Mouse (Mus musculus) T-cell, adult 2 months (primary cell): Measurements from ENCODE around the gene Fgfr1op.
"Not testable (repeated sequence)": the region's sequence is repeated elsewhere in the genome, so short reads cannot be mapped to it uniquely, and the experiment has no call there.

Experiments
- DNase-seq: peaks from one replicate; pipeline ENCODE4 v3.0.0; 2022; ENCODE audit warnings: low spot score

Gene Fgfr1op

DNA sequence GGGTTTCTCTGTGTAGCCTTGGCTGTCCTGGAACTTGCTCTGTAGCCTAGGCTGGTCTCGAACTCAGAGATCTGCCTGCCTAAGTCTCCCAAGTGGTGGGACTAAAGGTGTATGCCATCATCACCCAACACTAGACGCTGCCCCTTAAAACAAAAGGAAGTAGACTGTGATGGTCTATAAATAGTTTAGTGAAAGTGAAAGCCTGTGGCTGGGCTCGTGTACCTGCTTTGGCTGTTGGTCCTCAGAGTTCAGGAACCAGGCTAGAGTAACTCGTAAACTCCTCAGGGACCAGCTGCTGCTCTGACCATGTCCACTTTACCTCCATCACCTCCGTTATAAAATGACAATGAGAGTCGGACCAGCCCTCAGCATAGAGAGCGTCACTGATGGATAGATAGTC is 5.0 kb downstream of the Fgfr1op start:
- no peak for DNase-seq

DNA sequence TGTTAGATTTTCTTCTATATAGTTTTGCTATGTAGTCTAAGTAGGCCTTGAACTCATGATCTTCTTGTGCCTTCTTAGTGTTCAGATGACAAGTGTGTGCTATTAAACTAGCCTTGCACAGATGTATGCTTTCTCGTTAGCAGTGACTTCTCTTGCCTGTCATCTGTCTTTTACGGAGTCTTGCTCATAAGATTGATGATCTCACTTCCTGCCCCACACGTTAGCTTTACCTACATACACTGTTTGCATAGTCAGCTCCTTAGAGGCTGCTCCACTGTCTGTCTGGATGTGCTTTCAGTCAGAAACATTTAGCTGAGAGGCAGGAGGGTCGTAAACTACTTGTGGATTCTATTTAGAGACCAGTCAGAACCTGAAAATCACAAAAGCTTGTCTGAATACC is 5.8 kb downstream of the Fgfr1op start:
- DNase-seq: no peak

DNA sequence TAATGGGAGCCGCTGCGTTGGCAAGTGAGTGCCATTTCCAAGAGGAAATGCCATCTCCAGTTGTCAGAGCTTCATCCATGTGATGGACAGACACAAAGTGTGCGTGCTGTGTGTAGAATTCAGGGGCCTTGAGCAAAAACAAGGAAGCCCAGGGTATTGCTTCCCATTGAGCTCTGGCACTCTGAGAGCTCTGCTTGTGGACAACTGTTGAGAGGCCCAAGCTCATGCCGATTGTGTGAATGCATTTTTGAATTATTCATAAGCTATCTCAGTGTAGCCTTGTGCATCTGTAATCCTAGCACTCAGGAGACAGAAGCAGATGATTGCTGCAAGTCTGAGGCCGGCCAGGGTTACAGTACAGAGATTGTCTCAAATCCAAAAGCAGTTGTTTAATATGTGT is 11.8 kb downstream of the Fgfr1op start:
- DNase-seq: no peak

DNA sequence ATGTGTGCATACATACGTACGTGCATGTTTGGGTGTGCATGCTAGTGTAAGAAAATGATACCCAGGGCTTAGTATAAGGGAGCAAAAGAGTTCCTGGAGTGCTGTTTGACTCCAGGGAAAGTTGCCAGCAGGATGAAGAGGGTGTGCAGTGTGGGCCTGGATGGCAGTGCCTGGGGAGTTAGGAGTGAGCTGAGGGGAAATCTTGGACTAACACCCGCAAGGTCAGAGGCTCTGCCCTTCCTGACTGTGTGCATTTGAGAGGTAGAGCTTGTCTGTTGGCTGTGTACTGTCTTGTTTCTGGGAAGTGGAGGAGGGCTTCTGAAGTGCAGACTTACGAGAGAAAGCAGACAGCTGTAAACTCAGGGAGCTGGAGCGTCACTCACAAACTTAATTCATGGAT is 18.5 kb downstream of the Fgfr1op start:
- DNase-seq: no peak

DNA sequence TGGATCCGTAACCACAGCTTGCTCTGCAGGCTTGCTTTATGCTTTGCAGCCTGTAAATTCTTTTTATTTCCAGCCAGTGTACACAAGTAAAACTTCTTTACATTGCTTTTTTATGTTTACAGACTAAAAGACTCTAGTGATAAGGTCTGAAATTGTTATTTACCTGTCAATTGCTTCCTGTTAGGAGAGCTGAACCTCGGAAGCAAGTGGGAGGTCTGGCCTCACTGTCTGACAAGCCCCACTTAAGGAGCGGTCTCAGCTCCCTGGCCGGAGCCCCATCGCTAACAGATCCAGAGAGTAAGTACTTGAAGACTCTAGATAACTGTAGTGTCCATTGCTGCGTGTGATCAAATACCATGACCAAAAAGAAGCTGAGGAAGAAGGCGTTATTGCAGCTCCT is 18.9 kb downstream of the Fgfr1op start:
- no peak for DNase-seq

DNA sequence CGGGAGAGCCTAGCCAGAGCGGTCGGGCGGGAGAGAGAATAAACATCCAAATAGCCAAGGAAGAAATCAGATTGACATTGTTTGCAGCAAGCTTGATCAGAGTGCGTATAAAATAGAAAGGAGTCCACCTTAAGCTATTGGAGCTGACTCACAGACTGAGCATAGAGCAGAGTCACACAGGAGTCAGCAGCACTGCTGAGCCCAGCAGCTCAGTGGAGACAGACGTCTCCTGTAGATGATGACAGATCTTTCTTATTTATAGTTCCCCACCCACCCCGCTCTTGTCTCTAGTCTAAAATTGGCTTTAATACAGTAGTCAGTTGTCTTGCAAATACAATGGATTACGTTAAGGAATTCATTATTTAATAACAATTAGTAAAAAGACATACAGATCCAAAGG is 28.4 kb downstream of the Fgfr1op start:
- no peak for DNase-seq

DNA sequence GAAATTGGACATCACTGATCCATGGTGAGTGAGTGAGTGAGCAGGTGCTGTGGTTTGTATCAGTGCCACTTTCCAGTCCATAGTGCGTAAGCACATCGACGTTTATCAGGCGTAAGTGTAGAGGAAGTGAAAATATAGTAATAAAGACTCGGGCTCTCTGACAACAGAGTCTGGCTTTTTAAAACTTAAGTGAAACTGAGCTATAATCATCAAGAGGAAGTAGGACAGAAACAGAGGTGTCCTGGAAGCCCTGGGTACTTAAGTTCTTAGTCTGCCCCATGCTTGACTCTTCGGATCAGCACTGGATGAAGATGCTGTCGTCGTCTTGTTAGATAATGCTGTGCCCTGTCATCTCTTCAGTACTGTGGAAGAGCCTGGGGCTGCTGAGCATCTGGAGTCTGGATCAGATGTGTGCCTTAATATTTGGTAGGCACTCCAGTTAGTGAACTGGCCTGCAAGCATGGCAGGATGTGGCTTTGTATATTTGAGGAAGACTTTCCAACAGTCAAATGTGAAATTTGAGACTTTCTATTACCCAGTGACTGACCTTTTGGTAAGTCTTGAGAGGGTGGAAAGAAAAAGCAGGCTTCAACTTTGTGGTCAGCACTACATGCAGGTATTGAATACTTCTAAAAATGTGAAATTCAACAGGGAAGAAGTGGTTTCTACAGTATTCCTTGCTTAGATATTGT is 30.5 kb downstream of the Fgfr1op start:
- no peak for DNase-seq

DNA sequence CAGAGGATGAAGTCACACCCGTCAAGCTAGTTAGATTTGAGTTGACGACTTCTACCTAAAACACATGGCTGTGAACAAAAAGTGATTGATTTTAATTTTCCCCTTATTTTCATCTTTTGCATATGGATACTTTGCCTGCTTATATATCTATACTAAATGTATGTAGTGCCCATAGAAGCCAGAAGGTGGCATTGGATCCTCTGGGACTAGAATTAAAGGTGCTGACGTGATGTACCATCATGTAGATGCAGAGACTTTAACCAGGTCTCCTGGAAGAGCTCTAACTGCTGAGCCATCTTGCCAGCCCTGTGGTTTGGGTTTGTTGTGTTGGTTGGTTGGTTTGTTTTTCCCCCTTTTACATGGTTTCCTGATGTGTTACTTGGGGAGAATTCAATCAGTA is 32.4 kb downstream of the Fgfr1op start:
- DNase-seq: no peak

DNA sequence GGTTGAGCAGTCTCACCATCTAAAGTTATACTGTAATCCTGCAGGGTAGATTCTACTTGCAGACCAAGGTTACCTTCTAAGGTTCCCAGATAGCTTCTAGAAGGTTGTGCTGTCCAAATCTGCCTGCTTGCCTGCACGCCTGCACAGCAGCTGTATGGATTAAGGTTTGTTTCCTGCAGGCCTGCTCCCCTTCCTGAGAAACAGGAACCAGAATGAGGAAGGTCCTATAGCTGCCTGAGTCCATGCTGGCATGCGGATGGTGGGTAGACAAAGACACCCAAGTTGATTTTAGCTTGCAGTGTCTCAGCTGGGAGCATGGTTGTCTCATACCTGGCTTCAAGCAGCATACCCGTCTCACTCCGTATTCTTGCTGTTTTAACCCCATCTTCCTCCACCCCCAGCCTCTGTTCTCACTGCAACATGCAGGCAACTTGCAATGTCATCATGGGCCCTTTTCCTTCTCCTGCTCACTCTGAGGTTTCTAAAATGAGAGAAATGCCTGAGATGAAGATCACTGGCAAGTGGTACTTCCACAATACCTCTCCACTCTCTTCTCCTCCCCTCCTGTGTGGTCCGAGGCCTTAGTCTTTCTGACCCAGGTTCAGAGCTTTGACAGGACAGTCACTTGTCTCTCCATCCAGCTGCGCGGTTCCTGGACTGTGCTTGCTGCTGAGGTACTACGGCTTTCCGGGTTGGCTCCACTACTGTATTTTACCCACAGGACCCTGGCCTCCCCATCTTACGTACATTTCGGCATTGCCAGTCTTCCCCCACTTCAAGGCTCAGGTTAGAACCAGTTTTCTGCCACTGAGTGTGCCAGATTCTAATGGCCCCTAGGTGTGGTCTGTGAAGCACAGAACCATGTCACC is 34.0 kb downstream of the Fgfr1op start:
- no peak for DNase-seq

DNA sequence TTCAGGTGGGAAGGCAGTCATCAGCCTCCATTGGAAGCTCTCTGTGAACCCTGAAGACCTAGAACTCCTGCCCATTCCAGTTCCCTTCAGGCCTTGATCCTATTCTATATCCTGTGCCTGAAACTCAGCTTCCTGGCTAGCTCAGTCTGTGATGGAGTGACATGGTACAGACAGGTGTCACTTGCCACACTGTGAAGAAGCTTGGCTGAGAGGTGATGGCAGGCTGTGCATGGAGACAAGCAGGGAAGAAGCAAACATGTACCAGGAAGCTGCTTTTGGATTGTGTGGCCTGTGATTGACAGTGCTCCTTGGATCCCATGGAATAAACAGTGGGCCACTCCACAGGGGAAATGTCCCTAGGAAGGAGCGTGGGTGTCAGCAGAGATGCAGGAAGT is 34.6 kb downstream of the Fgfr1op start:
- DNase-seq: no peak

DNA sequence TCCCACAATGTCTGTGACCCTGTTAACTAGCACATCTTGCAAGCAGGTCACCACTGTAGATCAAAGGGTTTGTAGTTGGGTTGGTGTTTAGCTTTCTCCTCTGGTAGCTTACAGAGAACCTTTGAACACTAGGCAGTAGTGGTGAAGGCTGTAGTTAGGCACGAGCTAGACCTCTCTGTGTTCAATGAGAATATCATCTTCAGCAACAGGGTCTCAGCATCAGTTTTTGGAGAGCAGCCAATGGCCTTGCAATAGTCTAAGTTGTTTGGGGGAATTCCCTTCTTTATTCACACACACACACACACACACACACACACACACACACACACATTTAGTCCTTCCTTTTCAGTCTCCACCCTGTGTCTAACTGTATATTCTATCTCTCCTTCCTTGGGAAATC is 38.2 kb downstream of the Fgfr1op start:
- DNase-seq: no peak

DNA sequence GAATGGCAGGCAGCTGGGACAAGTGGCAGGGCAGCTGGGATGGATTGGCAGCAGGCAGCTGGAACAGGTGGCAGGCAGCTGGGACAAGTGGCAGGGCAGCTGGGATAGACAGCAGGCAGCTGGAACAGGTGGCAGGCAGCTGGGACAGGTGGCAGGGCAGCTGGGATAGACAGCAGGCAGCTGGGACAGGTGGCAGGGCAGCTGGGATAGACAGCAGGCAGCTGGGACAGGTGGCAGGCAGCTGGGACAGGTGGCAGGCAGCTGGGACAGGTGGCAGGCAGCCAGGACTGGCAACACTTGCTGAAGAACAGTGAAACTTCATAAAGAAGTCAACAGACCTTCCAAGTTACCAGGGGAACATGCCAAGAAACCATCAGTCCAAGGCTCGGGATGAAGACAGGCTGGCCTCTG is 39.9 kb downstream of the Fgfr1op start:
- not testable (repeated sequence) for DNase-seq

DNA sequence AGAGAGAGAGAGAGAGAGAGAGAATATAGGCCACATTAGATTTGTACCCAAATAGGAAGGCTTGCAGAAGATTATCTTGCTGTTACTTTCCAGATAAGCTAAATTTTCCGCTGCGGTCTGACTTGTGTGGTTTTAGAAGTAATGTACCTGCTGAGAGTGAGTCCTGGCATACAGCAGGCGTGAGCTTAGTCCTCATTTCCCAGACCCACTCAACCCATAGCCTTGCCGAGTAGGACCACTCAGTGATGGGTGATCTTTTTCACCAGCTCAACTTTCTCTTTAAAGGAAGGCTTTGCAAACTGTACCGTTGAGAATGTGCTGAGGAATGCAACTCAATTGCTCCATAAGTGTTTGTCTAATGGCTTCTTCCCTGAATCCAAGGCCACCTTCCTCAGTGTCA is 41.4 kb downstream of the Fgfr1op start:
- DNase-seq: no peak

DNA sequence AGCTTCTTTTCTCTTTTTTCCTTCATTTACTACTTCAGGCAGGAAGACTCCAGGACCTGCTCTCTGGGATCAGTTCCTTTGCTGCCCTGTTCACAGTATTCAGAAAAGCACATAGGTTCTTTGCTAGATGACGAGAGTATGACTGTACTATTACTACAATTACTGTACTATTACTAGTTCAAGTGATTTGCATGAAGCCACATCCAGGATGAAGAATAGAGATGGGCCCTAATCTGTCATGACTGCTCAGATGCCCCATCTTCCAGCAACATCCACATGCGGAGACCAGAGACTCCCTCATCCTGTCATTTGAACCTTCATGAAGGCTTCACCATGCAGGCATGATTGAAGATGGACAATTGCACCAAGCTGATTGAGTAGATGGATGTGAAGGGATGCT is 44.4 kb downstream of the Fgfr1op start:
- no peak for DNase-seq

DNA sequence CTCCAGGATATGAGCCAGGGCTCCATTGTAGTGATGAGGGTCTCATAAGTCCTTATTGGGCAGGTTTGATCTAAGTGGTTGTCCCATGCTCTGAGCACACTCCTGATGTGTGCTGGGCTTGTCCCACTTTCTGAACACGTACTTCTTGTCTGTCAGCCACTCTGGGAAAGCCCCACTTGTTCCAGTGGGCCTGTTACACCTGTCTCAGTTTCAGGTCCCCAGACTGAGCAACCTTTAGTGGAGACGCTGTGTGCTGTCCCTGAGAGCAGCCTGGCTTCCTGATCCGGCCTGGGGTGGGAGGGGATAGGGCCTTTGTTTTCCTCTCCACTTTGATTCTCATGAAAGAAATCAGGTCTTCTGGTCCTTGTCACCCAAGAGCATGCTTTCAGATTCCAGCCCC is 44.9 kb downstream of the Fgfr1op start:
- no peak for DNase-seq

DNA sequence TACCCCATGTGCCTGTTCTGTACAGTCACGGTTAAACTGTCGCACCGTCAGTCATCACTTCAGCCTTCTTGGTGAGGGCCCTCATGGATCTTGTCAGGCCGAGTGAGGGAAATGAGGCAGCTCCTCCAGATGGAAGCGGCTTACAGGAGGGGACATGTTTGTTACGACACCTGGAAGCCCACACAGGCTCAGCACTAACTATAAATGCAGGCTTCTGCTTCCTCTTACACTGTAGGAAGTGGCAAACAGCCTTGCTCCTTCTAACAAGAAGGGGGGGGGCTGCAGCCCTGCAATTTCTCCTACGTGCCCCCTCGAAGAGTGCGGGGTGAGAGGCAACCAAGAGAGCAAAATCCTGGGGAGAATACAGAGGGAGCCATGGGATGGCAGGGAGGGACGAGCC is 45.4 kb downstream of the Fgfr1op start:
- no peak for DNase-seq

DNA sequence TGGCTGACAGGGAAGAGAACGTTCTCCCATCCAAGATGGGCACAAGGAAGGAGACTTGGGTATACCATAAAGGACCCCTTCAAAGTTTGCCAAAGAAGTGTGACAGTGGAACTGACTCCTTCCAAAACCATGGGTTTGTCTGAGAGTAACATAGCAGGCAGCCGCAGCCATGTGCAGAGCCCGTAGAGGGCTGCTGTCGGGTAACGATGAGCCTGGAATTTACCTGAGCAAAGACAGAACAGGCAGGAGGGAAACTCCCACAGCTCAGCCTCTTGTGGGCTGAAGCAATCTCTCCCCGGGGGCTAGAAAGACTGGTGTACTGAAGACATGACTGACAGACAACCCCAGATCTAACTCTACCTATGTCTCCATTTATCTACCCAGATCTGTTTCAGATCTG is 46.1 kb downstream of the Fgfr1op start:
- no peak for DNase-seq

DNA sequence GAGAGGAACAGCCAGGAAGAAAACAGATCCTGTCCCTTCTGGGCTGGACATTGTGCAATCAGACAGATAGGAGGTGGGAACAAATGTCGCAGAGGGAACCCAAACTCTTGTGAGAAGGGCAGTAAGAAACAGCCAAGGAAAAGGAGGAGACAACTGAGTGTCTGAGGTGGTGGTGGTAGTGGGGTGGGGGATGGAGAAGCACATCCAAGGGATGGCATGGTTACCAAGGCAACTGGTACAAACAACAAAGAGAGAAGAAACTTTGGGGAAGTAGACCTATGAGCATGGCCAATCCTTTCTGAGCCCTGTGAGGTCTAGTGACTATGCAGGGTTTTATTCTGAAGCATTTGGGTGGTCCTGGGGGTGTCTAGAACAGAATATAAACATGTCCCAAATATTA is 49.1 kb downstream of the Fgfr1op start:
- no peak for DNase-seq

DNA sequence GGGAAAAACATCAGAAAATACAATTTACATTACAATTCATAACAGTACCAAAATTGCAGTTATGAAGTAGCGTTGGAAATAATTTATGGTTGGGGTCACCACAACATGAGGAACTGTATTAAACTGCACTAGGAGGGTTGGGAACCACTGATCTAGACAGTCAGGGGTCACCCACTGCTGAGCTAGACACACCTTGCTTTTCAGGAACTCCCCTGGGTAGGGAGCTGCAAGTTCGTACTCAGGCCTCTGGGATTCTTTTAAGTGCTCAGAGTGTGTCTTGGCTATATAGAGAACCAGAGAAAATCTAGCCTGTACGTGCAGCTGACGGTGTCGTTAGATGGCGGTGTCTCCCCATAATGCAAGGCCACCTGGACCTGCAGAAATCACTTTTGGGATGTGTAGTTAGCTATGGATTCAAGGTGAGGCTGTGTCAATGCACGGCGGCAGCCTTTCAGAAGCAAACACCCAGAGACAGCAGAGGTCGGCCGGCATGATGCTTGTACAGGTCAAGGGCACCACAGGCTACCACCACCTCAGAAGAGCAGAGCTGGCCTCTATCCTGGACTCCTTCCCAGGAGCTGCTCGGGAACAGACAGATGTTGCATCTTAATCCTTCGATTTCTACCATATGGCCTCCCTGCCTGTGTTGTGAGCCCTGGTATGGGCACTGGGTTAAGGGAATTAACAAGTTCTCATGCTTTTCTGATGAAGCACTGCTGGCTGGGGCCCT is 49.9 kb downstream of the Fgfr1op start:
- no peak for DNase-seq

DNA sequence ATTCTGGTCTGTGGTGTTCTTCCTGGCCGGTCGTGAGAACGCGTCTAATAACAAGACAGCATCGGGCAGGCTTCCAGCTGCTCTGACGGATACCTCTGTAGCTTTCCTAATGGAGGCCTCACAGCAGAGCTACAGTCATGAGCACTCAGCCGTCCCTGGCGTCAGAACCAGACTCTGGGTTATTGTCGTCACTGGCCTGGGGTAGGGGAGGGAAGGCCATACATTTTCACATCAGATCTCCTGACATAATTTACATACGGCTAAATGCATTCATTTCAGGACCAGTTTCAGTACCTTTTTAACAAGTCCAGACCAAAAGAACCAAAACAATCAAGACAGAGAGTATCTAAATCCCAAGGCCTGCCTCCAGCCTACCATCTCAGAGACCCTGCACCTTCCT is 57.9 kb downstream of the Fgfr1op start:
- no peak for DNase-seq

DNA sequence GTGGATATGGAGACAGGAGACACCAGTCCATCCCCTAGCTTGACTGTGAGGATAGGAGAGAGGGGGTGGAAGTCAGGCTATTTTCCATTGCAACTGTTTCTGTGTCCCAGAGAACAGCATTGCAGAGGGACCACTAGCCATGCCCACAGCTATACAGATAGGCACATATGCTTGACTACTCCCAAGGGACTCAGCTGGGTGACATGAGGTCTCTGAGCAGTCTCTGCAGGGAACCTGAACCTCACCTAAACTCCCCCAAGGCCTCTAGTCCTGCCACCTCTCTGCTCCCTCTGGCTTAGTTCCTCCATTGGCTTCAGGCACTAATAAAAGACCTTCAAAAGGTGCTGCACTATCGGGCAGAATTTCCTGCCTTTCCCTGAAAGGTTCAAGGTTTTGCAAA is 58.8 kb downstream of the Fgfr1op start:
- DNase-seq: no peak

DNA sequence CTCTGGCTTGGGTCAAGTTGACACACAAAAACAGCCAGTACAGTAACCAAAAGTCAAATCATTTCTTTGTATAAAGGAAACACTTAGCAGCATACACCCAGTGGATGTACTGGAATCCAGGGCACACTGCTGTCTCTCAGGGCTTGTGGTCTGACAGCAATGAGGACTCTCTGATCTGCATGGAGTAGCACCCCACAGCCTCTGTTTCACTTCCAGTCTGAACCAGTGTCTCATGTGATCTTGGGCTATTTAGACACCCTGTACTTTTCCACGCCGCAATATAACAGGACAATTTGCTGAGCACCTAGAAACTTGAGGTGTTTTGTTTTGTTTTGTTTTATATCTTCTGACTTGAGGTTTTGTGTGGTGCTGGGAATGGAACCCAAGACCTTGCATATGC is 59.9 kb downstream of the Fgfr1op start:
- no peak for DNase-seq

DNA sequence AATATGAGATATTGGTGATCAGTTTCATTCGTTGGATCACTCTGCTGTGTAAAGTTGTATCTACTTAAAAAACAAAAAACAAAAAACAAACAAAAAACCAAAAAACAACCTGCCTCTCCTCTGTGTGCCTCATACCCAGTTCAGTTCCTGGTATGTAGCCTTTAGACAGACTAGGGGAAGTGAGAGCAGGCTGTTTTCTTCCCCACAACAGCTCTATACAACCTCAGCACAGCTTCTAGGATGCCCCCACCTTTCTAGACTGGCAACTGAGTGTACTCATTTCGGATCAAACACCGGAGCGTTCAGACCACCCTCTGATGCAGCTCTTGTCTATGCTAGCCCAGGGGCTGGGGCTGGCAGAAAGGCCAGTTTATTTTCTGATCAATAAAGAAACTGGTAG is 60.4 kb downstream of the Fgfr1op start:
- DNase-seq: no peak
